Mouse (Mus musculus) MEL (cell line): ENCODE data around the gene Bicd2. TPM values are rescaled to one million over a fixed set of nuclear protein-coding genes. Genes with fewer than 3 reads are reported as not detected.

Source experiments
- DNase-seq: peaks from one replicate; pipeline ENCODE4 v3.0.0; 2011; ENCODE audit warnings: low read depth, low spot score
- H3K27ac ChIP-seq: 2 replicates; pipeline ENCODE4 v1.5.1; 2012; ENCODE audit warnings: low read depth, mild to moderate bottlenecking, control low read depth, low read length, moderate library complexity; ENCODE audit not compliant: control insufficient read depth
- H3K27me3 ChIP-seq, 2 experiments: fragments of 150-350 bp in 1 of 2; sonication (generic) in 1 of 2; 2 replicates each; pipeline ENCODE4 v1.6.1; 2012; ENCODE audit warnings: low read length in 2 of 2, mild to moderate bottlenecking in 2 of 2, improper control_type of control experiment in 1 of 2, moderate library complexity in 1 of 2; ENCODE audit not compliant: insufficient read depth in 2 of 2, control insufficient read depth in 1 of 2
- H3K36me3 ChIP-seq, 2 experiments: 2 replicates each; pipeline ENCODE4 v1.6.1; 2012 to 2014; ENCODE audit warnings: low read length in 2 of 2, improper control_type of control experiment in 1 of 2, inconsistent platforms in 1 of 2, mild to moderate bottlenecking in 1 of 2; ENCODE audit not compliant: insufficient read depth in 2 of 2, control insufficient read depth in 1 of 2
- H3K4me1 ChIP-seq, 2 experiments: fragments of 150-350 bp in 1 of 2; sonication (generic) in 1 of 2; 2 replicates each; pipeline ENCODE4 v1.6.1; 2012; ENCODE audit warnings: low read length in 2 of 2, improper control_type of control experiment in 1 of 2, mild to moderate bottlenecking in 1 of 2; ENCODE audit not compliant: insufficient read depth in 2 of 2, control insufficient read depth in 1 of 2
- H3K4me3 ChIP-seq, 2 experiments: fragments of 150-350 bp in 1 of 2; sonication (generic) in 1 of 2; 2 replicates each; pipeline ENCODE4 v1.5.1; 2012; ENCODE audit warnings: low read depth in 2 of 2, low read length in 2 of 2, mild to moderate bottlenecking in 2 of 2, moderate library complexity in 2 of 2, control low read depth in 1 of 2, improper control_type of control experiment in 1 of 2; ENCODE audit not compliant: control insufficient read depth in 1 of 2, insufficient read depth in 1 of 2
- H3K79me2 ChIP-seq: 2 replicates; pipeline ENCODE4 v1.6.1; 2012; ENCODE audit warnings: mild to moderate bottlenecking, low read length, moderate library complexity; ENCODE audit not compliant: control insufficient read depth, poor library complexity, insufficient read depth
- H3K9ac ChIP-seq: 2 replicates; pipeline ENCODE4 v1.6.1; 2012; ENCODE audit warnings: low read depth, mild to moderate bottlenecking, control low read depth, low read length, moderate library complexity; ENCODE audit not compliant: control insufficient read depth, poor library complexity, severe bottlenecking
- H3K9me3 ChIP-seq: fragments of 150-350 bp; sonication (generic); replicated peaks from 2 replicates; pipeline ENCODE4 v1.6.1; 2012; ENCODE audit warnings: mild to moderate bottlenecking, low read length, improper control_type of control experiment, moderate library complexity; ENCODE audit not compliant: insufficient read depth
- CTCF ChIP-seq, 3 experiments: IDR thresholded peaks in 2 of 3; conservative IDR thresholded peaks in 1 of 3; 2 replicates each; pipeline ENCODE4 v1.5.1; 2011 to 2012; ENCODE audit warnings: low read length in 3 of 3, low read depth in 2 of 3, mild to moderate bottlenecking in 2 of 3, improper control_type of control experiment in 1 of 3, inconsistent platforms in 1 of 3, mixed read lengths in 1 of 3, moderate library complexity in 1 of 3; ENCODE audit not compliant: control insufficient read depth in 1 of 3, insufficient read depth in 1 of 3, poor library complexity in 1 of 3, severe bottlenecking in 1 of 3
- EP300 ChIP-seq, 2 experiments: IDR thresholded peaks; 2 replicates each; pipeline ENCODE4 v1.6.1; 2011; ENCODE audit warnings: improper control_type of control experiment in 2 of 2, low read length in 2 of 2, low read depth in 1 of 2, mild to moderate bottlenecking in 1 of 2
- ETS1 ChIP-seq: IDR thresholded peaks from 2 replicates; pipeline ENCODE4 v1.6.1; 2012; ENCODE audit warnings: low read depth, mild to moderate bottlenecking, inconsistent platforms, low read length, improper control_type of control experiment, moderate library complexity
- GABPA ChIP-seq: IDR thresholded peaks from 2 replicates; pipeline ENCODE4 v1.6.1; 2012; ENCODE audit warnings: low read depth, mild to moderate bottlenecking, inconsistent platforms, low read length, improper control_type of control experiment, moderate library complexity
- JUND ChIP-seq: IDR thresholded peaks from 2 replicates; pipeline ENCODE4 v1.6.1; 2011; ENCODE audit warnings: low read depth, mild to moderate bottlenecking, improper control_type of control experiment, low read length
- MAFK ChIP-seq: IDR thresholded peaks from 2 replicates; pipeline ENCODE4 v1.6.1; 2011; ENCODE audit warnings: low read depth, mild to moderate bottlenecking, low read length, improper control_type of control experiment, borderline replicate concordance
- MAX ChIP-seq: IDR thresholded peaks from 2 replicates; pipeline ENCODE4 v1.6.1; 2011; ENCODE audit warnings: low read length, improper control_type of control experiment
- MAZ ChIP-seq: IDR thresholded peaks from 2 replicates; pipeline ENCODE4 v1.6.1; 2012; ENCODE audit warnings: low read depth, mild to moderate bottlenecking, inconsistent platforms, low read length, improper control_type of control experiment
- MXI1 ChIP-seq: IDR thresholded peaks from 2 replicates; pipeline ENCODE4 v1.6.1; 2011; ENCODE audit warnings: mild to moderate bottlenecking, low read depth, low read length, improper control_type of control experiment
- MYC ChIP-seq: IDR thresholded peaks from 2 replicates; pipeline ENCODE4 v1.6.1; 2011; ENCODE audit warnings: low read depth, mild to moderate bottlenecking, low read length, improper control_type of control experiment, moderate library complexity
- NELFE ChIP-seq: IDR thresholded peaks from 2 replicates; pipeline ENCODE4 v1.6.1; 2011; ENCODE audit warnings: low read depth, low read length, improper control_type of control experiment
- POLR2A ChIP-seq, 2 experiments: IDR thresholded peaks; 2 replicates each; pipeline ENCODE4 v1.6.1; 2011 to 2012; ENCODE audit warnings: low read length in 2 of 2, mild to moderate bottlenecking in 2 of 2, control low read depth in 1 of 2, improper control_type of control experiment in 1 of 2, low read depth in 1 of 2, moderate library complexity in 1 of 2; ENCODE audit not compliant: control insufficient read depth in 1 of 2, insufficient read depth in 1 of 2, poor library complexity in 1 of 2
- POLR2AphosphoS5 ChIP-seq: IDR thresholded peaks from 2 replicates; pipeline ENCODE4 v1.6.1; 2012; ENCODE audit warnings: low read depth, borderline replicate concordance, mild to moderate bottlenecking, inconsistent platforms, low read length, moderate library complexity, mixed read lengths
- RAD21 ChIP-seq: IDR thresholded peaks from 2 replicates; pipeline ENCODE4 v1.6.1; 2011; ENCODE audit warnings: mild to moderate bottlenecking, low read depth, low read length, improper control_type of control experiment
- RCOR1 ChIP-seq: IDR thresholded peaks from 2 replicates; pipeline ENCODE4 v1.6.1; 2012; ENCODE audit warnings: low read depth, mild to moderate bottlenecking, inconsistent platforms, low read length, improper control_type of control experiment
- SMC3 ChIP-seq: IDR thresholded peaks from 2 replicates; pipeline ENCODE4 v1.6.1; 2011; ENCODE audit warnings: low read depth, low read length, improper control_type of control experiment
- TAL1 ChIP-seq: IDR thresholded peaks from 2 replicates; pipeline ENCODE4 v1.6.1; 2012; ENCODE audit warnings: mild to moderate bottlenecking, inconsistent platforms, low read length, moderate library complexity, mixed read lengths
- TCF12 ChIP-seq: IDR thresholded peaks from 2 replicates; pipeline ENCODE4 v1.6.1; 2014; ENCODE audit warnings: low read depth, mild to moderate bottlenecking, inconsistent platforms, low read length, improper control_type of control experiment, moderate library complexity
- UBTF ChIP-seq: IDR thresholded peaks from 2 replicates; pipeline ENCODE4 v1.6.1; 2012; ENCODE audit warnings: low read depth, mild to moderate bottlenecking, inconsistent platforms, low read length, improper control_type of control experiment, moderate library complexity, borderline replicate concordance; ENCODE audit not compliant: insufficient read depth
- USF1 ChIP-seq: IDR thresholded peaks from 2 replicates; pipeline ENCODE4 v1.6.1; 2014; ENCODE audit warnings: low read depth, mild to moderate bottlenecking, inconsistent platforms, low read length, improper control_type of control experiment, moderate library complexity
- USF2 ChIP-seq, 2 experiments: IDR thresholded peaks; 2 replicates each; pipeline ENCODE4 v1.6.1; 2011 to 2012; ENCODE audit warnings: improper control_type of control experiment in 2 of 2, low read length in 2 of 2, borderline replicate concordance in 1 of 2, inconsistent platforms in 1 of 2, low read depth in 1 of 2, mild to moderate bottlenecking in 1 of 2; ENCODE audit not compliant: insufficient read depth in 1 of 2
- ZC3H11A ChIP-seq: IDR thresholded peaks from 2 replicates; pipeline ENCODE4 v1.6.1; 2012; ENCODE audit warnings: low read depth, mild to moderate bottlenecking, inconsistent platforms, low read length, improper control_type of control experiment
- ZKSCAN1 ChIP-seq: IDR thresholded peaks from 2 replicates; pipeline ENCODE4 v1.6.1; 2012; ENCODE audit warnings: low read depth, mild to moderate bottlenecking, inconsistent platforms, low read length, improper control_type of control experiment, moderate library complexity
- ZNF384 ChIP-seq: IDR thresholded peaks from 2 replicates; pipeline ENCODE4 v1.6.1; 2012; ENCODE audit warnings: low read depth, mild to moderate bottlenecking, inconsistent platforms, low read length, improper control_type of control experiment
- polyA plus RNA-seq, 2 experiments: library from polyadenylated mRNA; stranded (reverse) in 1 of 2; unstranded in 1 of 2; fragments of >175 nt in 1 of 2; fragments of >200 nt in 1 of 2; gene quantifications; 2 replicates each; pipeline versions ENCODE4 v1.2.1 to v1.2.4; 2012; ENCODE audit warnings: low replicate concordance in 2 of 2, low read depth in 1 of 2; ENCODE audit not compliant: insufficient read length in 2 of 2, insufficient read depth in 1 of 2, missing spikeins in 1 of 2
- total RNA-seq: library from RNA; depleted of rRNA; stranded (reverse); fragments of 300-350 nt; gene quantifications from 2 replicates; pipeline ENCODE4 v1.2.3, GENCODE M21; 2012

Bicd2 gene
- total and polyA plus RNA-seq, 3 experiments: 21.8 to 22.6 TPM; not detected in 1

GRCm38 (mm10) chr13:49379301-49379700 lies 37.9 kb downstream of the Bicd2 start:
- no peaks in the 10 kb centered on the region for H3K79me2 ChIP-seq
- no peaks in the 10 kb centered on the region for H3K9me3 ChIP-seq
- no peak for DNase-seq
- no peaks in the 10 kb centered on the region for H3K27me3 ChIP-seq
- no peak overlapping the region for H3K27ac ChIP-seq
- H3K4me1 ChIP-seq: no peaks in the 10 kb centered on the region
- H3K4me3 ChIP-seq: no peak overlapping the region
- H3K9ac ChIP-seq: no peak overlapping the region
- peaks cover 0 to 3% of the 10 kb centered on the region in 2 experiments; a peak in 1 of 4 replicates for H3K36me3 ChIP-seq
- no peak for TF ChIP-seq MYC
- TF ChIP-seq UBTF: no peak
- TF ChIP-seq MAZ: no peak
- no peak for TF ChIP-seq TAL1
- TF ChIP-seq TCF12: no peak
- no peak for TF ChIP-seq ZNF384
- TF ChIP-seq GABPA: no peak
- no peak for TF ChIP-seq RCOR1
- no peak for TF ChIP-seq POLR2AphosphoS5
- TF ChIP-seq JUND: no peak
- TF ChIP-seq USF2 (IDR thresholded peaks at IDR 0.05; ENCODE audit: borderline replicate concordance in 1 of 2, insufficient read depth in 1 of 2, low read depth in 1 of 2, low read length in 2 of 2): no peak
- TF ChIP-seq ZKSCAN1: no peak
- TF ChIP-seq NELFE: no peak
- TF ChIP-seq ETS1: no peak
- no peak for TF ChIP-seq USF1
- no peak for TF ChIP-seq POLR2A (IDR thresholded peaks at IDR 0.05; ENCODE audit: control insufficient read depth in 1 of 2, insufficient read depth in 1 of 2, low read depth in 1 of 2, low read length in 2 of 2, poor library complexity in 1 of 2)
- TF ChIP-seq EP300 (IDR thresholded peaks at IDR 0.05; ENCODE audit: low read depth in 1 of 2, low read length in 2 of 2): no peak
- no peak for TF ChIP-seq MAFK
- TF ChIP-seq, all 39 proteins: peak for 0

- peak; percentile 86 for TF ChIP-seq RAD21
- TF ChIP-seq UBTF: no peak
- TF ChIP-seq SMC3: peak; percentile 92
- no peak for TF ChIP-seq MXI1
- TF ChIP-seq CTCF (IDR thresholded peaks at IDR 0.05 in 2 of 3, conservative IDR thresholded peaks at IDR 0.05 in 1 of 3; ENCODE audit: control insufficient read depth in 1 of 3, insufficient read depth in 1 of 3, low read depth in 2 of 3, low read length in 3 of 3, poor library complexity in 1 of 3, severe bottlenecking in 1 of 3): peak; percentile 84 to 92 (median 89)
- TF ChIP-seq ZC3H11A: peak; percentile 79
- TF ChIP-seq MAX: no peak
- DNase-seq: peak; percentile 72
- H3K27ac ChIP-seq: no peak overlapping the region
- no peaks in the 10 kb centered on the region for H3K27me3 ChIP-seq
- no peaks in the 10 kb centered on the region for H3K4me1 ChIP-seq
- H3K9ac ChIP-seq: no peak overlapping the region
- H3K79me2 ChIP-seq: no peaks in the 10 kb centered on the region
- no peaks in the 10 kb centered on the region for H3K9me3 ChIP-seq
- H3K4me3 ChIP-seq: no peak overlapping the region
- peaks cover 0 to 5% of the 10 kb centered on the region in 2 experiments; a peak in 2 of 4 replicates for H3K36me3 ChIP-seq
Observed at GRCm38 (mm10) chr13:49381230-49381629, 39.8 kb downstream of the Bicd2 start.
